Mouse (Mus musculus): Measurements from ENCODE around the gene Rps6kb1. TPM values are rescaled to one million over a fixed set of nuclear protein-coding genes. Genes with fewer than 3 reads are reported as not detected.
A peak's percentile ranks its signal among the peaks of the same experiment; 100 is the strongest.
"Not testable (repeated sequence)": the region's sequence is repeated elsewhere in the genome, so short reads cannot be mapped to it uniquely, and the experiment has no call there.

The Rps6kb1 gene
- polyA plus RNA-seq, 1 experiment from 2014 or later, result 56.9 TPM

- Histone ChIP-seq H3K27ac (no peak overlapping the region), H3K4me2 (replicated peaks) (no peak overlapping the region), H3K9me3 (no peaks in the 10 kb centered on the region), H3K36me3 (no peaks in the 10 kb centered on the region), H3K4me1 (replicated peaks) (peaks cover 26% of the 10 kb centered on the region), H3K27me3 (0 out of 2 replicates have a peak, but pooled peaks cover 14% of the 10 kb centered on the region), H3K9ac (replicated peaks) (no peak overlapping the region), H3K4me3 (replicated peaks) (no peak overlapping the region)
- WGBS, result 67% methylated on average over 3 of the region's 3 CpGs
- no peak for ATAC-seq
Measured at GRCm38 (mm10) chr11:86473576-86473975, 71.0 kb downstream of the Rps6kb1 start.

DNA sequence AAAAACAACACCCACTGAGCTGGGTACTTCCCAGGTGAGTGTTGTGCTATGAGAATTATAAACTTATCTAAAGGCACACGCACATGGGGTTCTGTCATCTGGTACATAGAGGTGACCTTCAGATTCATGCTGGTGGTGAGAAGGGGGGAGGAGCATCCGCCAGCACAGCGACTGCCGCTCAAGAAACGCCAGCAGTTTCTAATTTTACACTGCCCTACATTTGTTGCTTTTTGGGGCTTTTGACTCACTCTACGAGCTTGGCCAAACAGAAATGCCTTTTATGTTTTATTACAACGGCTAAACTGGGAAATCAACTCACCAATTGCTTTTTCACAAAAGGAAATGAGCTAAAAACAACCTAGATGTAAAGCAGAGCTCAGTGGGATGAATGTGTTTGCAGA is 71.8 kb downstream of the Rps6kb1 start:
- H3K4me3 ChIP-seq (replicated peaks), result no peak overlapping the region
- H3K4me2 ChIP-seq (replicated peaks), result peak overlapping the region; percentile 3; the same call in 1 of the 2 replicates
- peaks cover 26% of the 10 kb centered on the region for H3K4me1 ChIP-seq (replicated peaks)
- H3K9me3 ChIP-seq, result no peaks in the 10 kb centered on the region
- WGBS, result 46% methylated on average over 7 of the region's 7 CpGs
- H3K36me3 ChIP-seq, result no peaks in the 10 kb centered on the region
- peak overlapping the region; percentile 15 for H3K27ac ChIP-seq
- H3K9ac ChIP-seq (replicated peaks), result no peak overlapping the region
- ATAC-seq, result no peak
- 0 out of 2 replicates have a peak, but pooled peaks cover 14% of the 10 kb centered on the region for H3K27me3 ChIP-seq

- H3K4me1 ChIP-seq (replicated peaks), result peaks cover 26% of the 10 kb centered on the region
- 13% methylated on average over 6 of the region's 6 CpGs for WGBS
Measured at GRCm38 (mm10) chr11:86471785-86472184, 72.8 kb downstream of the Rps6kb1 start.

DNA sequence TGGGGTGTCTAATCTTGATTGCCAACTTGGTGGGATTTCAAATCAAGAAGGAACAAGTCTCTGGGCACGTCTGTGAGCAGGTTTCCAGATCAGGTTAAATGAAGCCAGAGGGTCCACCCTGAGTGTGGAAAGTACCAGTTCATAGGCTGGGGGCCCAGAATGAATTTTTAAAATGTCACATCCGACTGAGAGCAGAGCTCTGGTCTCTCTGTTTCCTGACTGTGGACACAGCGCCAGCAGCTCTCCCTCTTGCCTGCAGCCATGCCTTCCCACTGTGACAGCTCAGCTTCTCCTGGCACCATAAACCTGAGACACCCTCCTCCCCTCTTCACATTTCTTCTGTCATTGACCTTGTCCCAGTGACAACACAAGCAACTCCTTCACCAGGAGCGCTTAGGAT is 75.6 kb downstream of the Rps6kb1 start:
- Histone ChIP-seq H3K36me3 (no peaks in the 10 kb centered on the region), H3K27ac (no peak overlapping the region), H3K4me1 (replicated peaks) (peaks cover 26% of the 10 kb centered on the region), H3K9me3 (no peaks in the 10 kb centered on the region), H3K9ac (replicated peaks) (no peak overlapping the region), H3K4me3 (replicated peaks) (no peak overlapping the region), H3K4me2 (replicated peaks) (no peak overlapping the region), H3K27me3 (0 out of 2 replicates have a peak, but pooled peaks cover 6% of the 10 kb centered on the region)
- ATAC-seq, result no peak
- 79% methylated on average over 4 of the region's 4 CpGs for WGBS

More at GRCm38 (mm10) chr11:86471785-86472184, 72.8 kb downstream of the Rps6kb1 start:
- no peaks in the 10 kb centered on the region for H3K36me3 ChIP-seq
- H3K27ac ChIP-seq, result no peak overlapping the region
- no peak overlapping the region for H3K4me3 ChIP-seq (replicated peaks)
- H3K9me3 ChIP-seq, result no peaks in the 10 kb centered on the region
- peak; percentile 66; the same call in 1 of the 2 replicates for ATAC-seq
- H3K4me2 ChIP-seq (replicated peaks), result no peak overlapping the region
- 0 out of 2 replicates have a peak, but pooled peaks cover 14% of the 10 kb centered on the region for H3K27me3 ChIP-seq
- H3K9ac ChIP-seq (replicated peaks), result no peak overlapping the region

DNA sequence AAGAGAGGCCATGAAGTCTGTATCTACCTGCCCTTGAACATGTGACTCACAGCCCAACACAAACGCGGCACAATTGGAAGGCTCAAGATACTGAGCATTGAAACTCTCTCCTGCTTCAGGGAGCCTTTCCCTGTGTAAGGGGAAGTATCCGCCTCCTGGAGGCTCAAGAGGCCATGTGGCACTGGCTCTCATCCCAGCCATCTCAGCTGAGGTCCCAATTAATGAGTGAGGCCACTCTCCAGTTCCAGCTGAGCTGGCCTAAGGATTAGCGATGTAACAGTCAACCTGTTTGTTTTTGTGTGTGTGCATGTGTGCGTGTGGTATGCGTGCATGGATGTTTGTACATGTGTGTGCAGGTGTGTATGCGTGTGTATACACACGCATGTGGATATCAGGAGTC is 76.3 kb downstream of the Rps6kb1 start:
- Histone ChIP-seq H3K27me3 (0 out of 2 replicates have a peak, but pooled peaks cover 4% of the 10 kb centered on the region), H3K4me3 (replicated peaks) (no peak overlapping the region), H3K4me1 (replicated peaks) (peaks cover 20% of the 10 kb centered on the region), H3K9ac (replicated peaks) (no peak overlapping the region), H3K9me3 (no peaks in the 10 kb centered on the region), H3K36me3 (no peaks in the 10 kb centered on the region), H3K27ac (no peak overlapping the region), H3K4me2 (replicated peaks) (no peak overlapping the region)
- WGBS, result 80% methylated on average over 8 of the region's 8 CpGs
- ATAC-seq, result no peak

DNA sequence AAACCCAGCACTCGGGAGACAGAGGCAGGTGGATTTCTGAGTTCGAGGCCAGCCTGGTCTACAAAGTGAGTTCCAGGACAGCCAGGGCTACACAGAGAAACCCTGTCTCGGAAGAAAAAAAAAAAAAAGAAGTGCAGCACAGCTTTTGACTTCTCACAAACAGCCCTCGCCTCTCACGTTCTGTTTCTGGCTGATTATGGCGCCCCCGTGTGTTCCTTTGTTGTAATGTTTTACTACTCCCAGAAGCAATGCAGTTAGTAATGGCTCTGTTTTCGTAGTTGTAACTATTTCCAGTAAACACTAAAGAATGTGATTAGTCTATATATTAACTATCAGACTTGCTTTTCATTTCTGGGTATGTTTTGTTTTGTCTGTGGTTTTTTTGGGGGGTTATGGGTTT is 80.3 kb downstream of the Rps6kb1 start:
- ATAC-seq; H3K9ac ChIP-seq (replicated peaks); H3K9me3 ChIP-seq; H3K4me3 ChIP-seq (replicated peaks); H3K36me3 ChIP-seq; H3K4me2 ChIP-seq (replicated peaks); H3K27ac ChIP-seq; H3K4me1 ChIP-seq (replicated peaks); H3K27me3 ChIP-seq: not testable (repeated sequence)
- WGBS, result 23% methylated on average over 8 of the region's 8 CpGs

GRCm38 (mm10) chr11:86462579-86462978 is 82.0 kb downstream of the Rps6kb1 start:
- Histone ChIP-seq H3K9ac (replicated peaks) (no peak overlapping the region), H3K4me1 (replicated peaks) (no peaks in the 10 kb centered on the region), H3K36me3 (no peaks in the 10 kb centered on the region), H3K9me3 (no peaks in the 10 kb centered on the region), H3K27ac (no peak overlapping the region), H3K4me2 (replicated peaks) (no peak overlapping the region), H3K27me3 (no peaks in the 10 kb centered on the region), H3K4me3 (replicated peaks) (no peak overlapping the region)
- ATAC-seq, result no peak

- Histone ChIP-seq H3K9me3 (no peaks in the 10 kb centered on the region), H3K4me2 (replicated peaks) (no peak overlapping the region), H3K27me3 (no peaks in the 10 kb centered on the region), H3K27ac (no peak overlapping the region), H3K4me1 (replicated peaks) (no peaks in the 10 kb centered on the region), H3K36me3 (no peaks in the 10 kb centered on the region), H3K4me3 (replicated peaks) (no peak overlapping the region), H3K9ac (replicated peaks) (no peak overlapping the region)
- WGBS, result 92% methylated on average over 6 of the region's 6 CpGs
- no peak for ATAC-seq
Measured at GRCm38 (mm10) chr11:86458866-86459265, 85.7 kb downstream of the Rps6kb1 start.

DNA sequence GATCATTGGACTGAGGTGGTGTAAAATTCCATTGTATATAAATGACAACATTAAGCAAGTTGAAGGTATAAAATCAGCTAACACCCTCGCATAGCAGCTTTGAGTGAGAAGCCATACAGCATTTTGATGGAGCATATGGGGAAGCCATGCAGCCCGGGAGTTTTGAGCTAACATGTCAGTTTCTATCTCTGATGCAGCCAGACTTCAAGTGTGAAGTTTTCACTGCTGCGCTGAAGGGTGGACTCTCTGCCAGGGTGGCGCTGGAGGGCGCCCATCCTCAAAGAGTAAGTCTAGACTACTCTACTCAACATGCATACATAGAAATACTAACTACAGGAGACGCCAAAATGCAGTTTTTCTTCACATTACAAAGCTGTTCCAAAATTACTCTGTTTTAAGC is 87.1 kb downstream of the Rps6kb1 start:
- Histone ChIP-seq H3K9ac (replicated peaks) (no peak overlapping the region), H3K27me3 (no peaks in the 10 kb centered on the region), H3K9me3 (no peaks in the 10 kb centered on the region), H3K4me3 (replicated peaks) (no peak overlapping the region), H3K36me3 (no peaks in the 10 kb centered on the region), H3K4me2 (replicated peaks) (no peak overlapping the region), H3K4me1 (replicated peaks) (no peaks in the 10 kb centered on the region), H3K27ac (no peak overlapping the region)
- 89% methylated on average over 6 of the region's 6 CpGs for WGBS
- ATAC-seq, result no peak

- no peaks in the 10 kb centered on the region for H3K9me3 ChIP-seq
- H3K4me1 ChIP-seq (replicated peaks), result no peaks in the 10 kb centered on the region
- ATAC-seq, result no peak
- no peaks in the 10 kb centered on the region for H3K27me3 ChIP-seq
- no peak overlapping the region for H3K27ac ChIP-seq
- H3K4me2 ChIP-seq (replicated peaks), result no peak overlapping the region
- no peak overlapping the region for H3K4me3 ChIP-seq (replicated peaks)
- H3K36me3 ChIP-seq, result no peaks in the 10 kb centered on the region
- no peak overlapping the region for H3K9ac ChIP-seq (replicated peaks)
- WGBS, result 91% methylated on average over 5 of the region's 5 CpGs
Measured at GRCm38 (mm10) chr11:86453991-86454390, 90.6 kb downstream of the Rps6kb1 start.

MicroRNAs encoded within 50 kb of the gene (microRNA counts, 519-probe panel; counts per million panel counts)
- microRNA mmu-miR-21, result 4,572 counts per million, percentile 82 among the panel's probes with 10 or more counts

Small RNA genes within 50 kb of the gene (microRNA-seq; reads per million reads assigned to microRNA genes)
- 4,906 reads per million, percentile 92 among the genes with 10 or more reads in this experiment for gene Mir21a

Other genes starting within 250 kb of the Rps6kb1 start
- gene Med13, start 187.2 kb downstream of the Rps6kb1 start, polyA plus RNA-seq (2015; fragmentation: Nextera tagmentation; extraction: Ambion mirVana), result 10.0 and 11.3 TPM in 2 replicates
- 15.0 and 19.0 TPM in 2 replicates for gene Rnft1, start 60.1 kb downstream of the Rps6kb1 start, polyA plus RNA-seq (2015; fragmentation: Nextera tagmentation; extraction: Ambion mirVana)
- 6.2 and 7.9 TPM in 2 replicates for gene Tubd1, start 186 bp upstream of the Rps6kb1 start, polyA plus RNA-seq (2015; fragmentation: Nextera tagmentation; extraction: Ambion mirVana)
- 93.5 and 102 TPM in 2 replicates for gene Vmp1, start 139.0 kb upstream of the Rps6kb1 start, polyA plus RNA-seq (2015; fragmentation: Nextera tagmentation; extraction: Ambion mirVana)
- gene Ptrh2, start 139.2 kb upstream of the Rps6kb1 start, polyA plus RNA-seq (2015; fragmentation: Nextera tagmentation; extraction: Ambion mirVana), result 37.4 and 38.5 TPM in 2 replicates
- 142 and 147 TPM in 2 replicates for gene Cltc, start 212.8 kb upstream of the Rps6kb1 start, polyA plus RNA-seq (2015; fragmentation: Nextera tagmentation; extraction: Ambion mirVana)